In the genomic region with DNA sequence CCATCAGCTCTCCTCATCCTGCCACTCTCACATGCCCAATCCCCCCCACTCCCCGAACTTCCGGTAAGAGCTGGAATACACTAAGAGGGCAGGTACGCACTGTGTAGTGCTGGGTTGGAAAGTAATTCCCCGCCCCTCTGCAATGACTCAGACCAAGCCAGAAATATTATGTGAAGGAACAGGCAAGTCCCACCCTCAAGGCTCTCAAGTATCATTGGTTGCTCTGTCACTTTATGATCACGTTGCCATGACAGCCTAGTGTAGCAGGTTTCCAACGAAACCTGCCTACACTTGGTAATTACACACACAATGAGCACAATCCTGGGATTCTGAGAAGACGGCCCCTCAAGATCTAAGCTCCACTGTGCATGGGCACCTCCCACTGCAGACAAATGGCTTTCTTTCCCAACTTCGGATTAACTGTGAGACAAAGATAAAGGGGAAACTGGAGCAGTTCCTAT, we compare ENCODE assay signal across 8 mouse cellular contexts. TPM values are rescaled to one million over a fixed set of nuclear protein-coding genes. Genes with fewer than 3 reads are reported as not detected.
DNase-seq lines count a peak whose midpoint lies in the region; ATAC-seq and TF ChIP-seq lines count a peak whose summit lies in the region.

No protein-coding gene starts in this region.

- WGBS in limb, embryonic 13.5 days, result 29% methylated on average over 8 of the region's 8 CpGs

- no peak overlapping the region for H3K4me3 ChIP-seq in limb, embryonic 13.5 days

- H3K9ac ChIP-seq in limb, embryonic 13.5 days, result peak overlapping the region; percentile 43; the same call in 1 of the 2 replicates

- intact Hi-C loops in heart, postnatal 14 days (cut with DNase I), result no loop called here

- no peaks in the 10 kb centered on the region for H3K9me3 ChIP-seq in limb, embryonic 13.5 days

- H3K36me3 ChIP-seq in limb, embryonic 13.5 days, result no peaks in the 10 kb centered on the region

- H3K4me1 ChIP-seq in limb, embryonic 13.5 days, result peaks cover 65% of the 10 kb centered on the region

- peak; percentile 50 for DNase-seq in kidney, postnatal 10 days
- DNase-seq in kidney, adult 18-20 months, result no peak
- peak; percentile 92 for DNase-seq in brain, embryonic 14.5 days (ENCODE audit: low read depth)
- no peak for DNase-seq in c-Kit-positive CD71-positive TER-119-positive erythroid progenitor cells, embryonic 14.5 days (ENCODE audit: low spot score)
- DNase-seq in heart, postnatal 14 days, result no peak

- TF ChIP-seq CTCF in brain, embryonic 14.5 days (IDR thresholded peaks at IDR 0.05; ENCODE audit: borderline replicate concordance, extremely low read depth, insufficient read depth, insufficient read length), result no peak

- peak overlapping the region; percentile 84 for H3K4me2 ChIP-seq in limb, embryonic 13.5 days (replicated peaks)

- H3K27ac ChIP-seq in limb, embryonic 13.5 days, result peak overlapping the region; percentile 56

- no peaks in the 10 kb centered on the region for H3K27me3 ChIP-seq in limb, embryonic 13.5 days

- TF ChIP-seq POLR2A in brain, embryonic 14.5 days (IDR thresholded peaks at IDR 0.05; ENCODE audit: borderline replicate concordance, extremely low read depth, insufficient read depth, insufficient read length, poor library complexity, severe bottlenecking), result no peak

- ATAC-seq in hematopoietic stem cell, adult 5-6 weeks (replicated peaks in 1 of 2; ENCODE audit: insufficient read depth in 1 of 2, low FRiP score in 2 of 2, low TSS enrichment in 1 of 2, low read depth in 1 of 2, poor library complexity in 2 of 2, severe bottlenecking in 2 of 2), result peak; percentile 70 to 71
- peak; percentile 45; the same call in 1 of the 2 replicates for ATAC-seq in limb, embryonic 13.5 days (ENCODE audit: low FRiP score, low read depth)
- 0 out of 2 replicates have a peak, but pooled peaks have one; percentile 23 for ATAC-seq in monocyte, adult 5-6 weeks (replicated peaks; ENCODE audit: insufficient number of reproducible peaks, low FRiP score, low TSS enrichment, poor library complexity, severe bottlenecking)

RNA-seq across cellular contexts. Expression of a gene that starts 22.0 kb away (rescaled TPM):
- polyA plus RNA-seq in brain, embryonic 14.5 days (2012; rRNA removed), result 4.8 and 5.1 TPM in 2 replicates
- total RNA-seq in hematopoietic stem cell, adult 5-6 weeks (2017), result 2.4 and 3.8 TPM in 2 replicates
- polyA plus RNA-seq in limb, embryonic 13.5 days (2015; fragmentation: Nextera tagmentation; extraction: Ambion mirVana), result 5.7 and 5.9 TPM in 2 replicates
- total RNA-seq in monocyte, adult 5-6 weeks (2017), result 4.4 to 6.9 TPM (median 6.5 TPM) in 3 replicates
- total RNA-seq in heart, postnatal 14 days (2021), result 1 to 10 TPM; 3.1 to 3.4 TPM

RNA-seq across cellular contexts. Expression of a gene that starts 23.0 kb away (rescaled TPM):
- polyA plus RNA-seq in brain, embryonic 14.5 days (2012; rRNA removed), result 40.2 and 46.1 TPM in 2 replicates
- 10.8 and 22.3 TPM in 2 replicates for total RNA-seq in hematopoietic stem cell, adult 5-6 weeks (2017)
- polyA plus RNA-seq in limb, embryonic 13.5 days (2015; fragmentation: Nextera tagmentation; extraction: Ambion mirVana), result 22.8 and 22.9 TPM in 2 replicates
- 27.4 to 47.7 TPM (median 28.0 TPM) in 3 replicates for total RNA-seq in monocyte, adult 5-6 weeks (2017)
- total RNA-seq in heart, postnatal 14 days (2021), result 10 to 100 TPM in 1 of 2 experiments, 1 to 10 TPM in 1; 9.7 to 15.5 TPM

RNA-seq across cellular contexts. Expression of a gene that starts 32.6 kb away (rescaled TPM):
- polyA plus RNA-seq in brain, embryonic 14.5 days (2012; rRNA removed), result 48.9 and 51.3 TPM in 2 replicates
- total RNA-seq in hematopoietic stem cell, adult 5-6 weeks (2017), result 3.5 and 8.7 TPM in 2 replicates
- 29.8 and 30.1 TPM in 2 replicates for polyA plus RNA-seq in limb, embryonic 13.5 days (2015; fragmentation: Nextera tagmentation; extraction: Ambion mirVana)
- total RNA-seq in monocyte, adult 5-6 weeks (2017), result 2.2 to 7.0 TPM (median 3.6 TPM) in 3 replicates
- 10 to 100 TPM; 65.0 to 75.7 TPM for total RNA-seq in heart, postnatal 14 days (2021)

RNA-seq across cellular contexts. Expression of a gene that starts 40.2 kb away (rescaled TPM):
- polyA plus RNA-seq in brain, embryonic 14.5 days (2012; rRNA removed), result 0.40 and 0.77 TPM in 2 replicates
- 91.4 and 276 TPM in 2 replicates for total RNA-seq in hematopoietic stem cell, adult 5-6 weeks (2017)
- 0.27 and 0.36 TPM in 2 replicates for polyA plus RNA-seq in limb, embryonic 13.5 days (2015; fragmentation: Nextera tagmentation; extraction: Ambion mirVana)
- total RNA-seq in monocyte, adult 5-6 weeks (2017), result 1.6 TPM in 1 of 3 replicates, not detected in the others
- 1 to 10 TPM; 3.8 to 6.5 TPM for total RNA-seq in heart, postnatal 14 days (2021)

RNA-seq across cellular contexts. Expression of a gene that starts 46.6 kb away (rescaled TPM):
- 101 and 114 TPM in 2 replicates for polyA plus RNA-seq in brain, embryonic 14.5 days (2012; rRNA removed)
- total RNA-seq in hematopoietic stem cell, adult 5-6 weeks (2017), result 2.5 and 6.8 TPM in 2 replicates
- polyA plus RNA-seq in limb, embryonic 13.5 days (2015; fragmentation: Nextera tagmentation; extraction: Ambion mirVana), result 45.8 and 48.7 TPM in 2 replicates
- 9.7 to 24.0 TPM (median 21.3 TPM) in 3 replicates for total RNA-seq in monocyte, adult 5-6 weeks (2017)
- 10 to 100 TPM; 45.3 to 48.2 TPM for total RNA-seq in heart, postnatal 14 days (2021)

Comparison
In these comparisons a context has a peak if more than half of its experiments do, and no peak if none do; other contexts are left out.
1. DNase-seq: peak in kidney, postnatal 10 days (single experiment) and brain, embryonic 14.5 days (single experiment); none in kidney, adult 18-20 months (single experiment), c-Kit-positive CD71-positive TER-119-positive erythroid progenitor cells, embryonic 14.5 days (single experiment) and heart, postnatal 14 days (0 of 2).
2. Peak in every context shown above with its lines, with median percentiles within 50 percentile points of each other: ATAC-seq.